Mouse (Mus musculus) lung, adult 2 months (tissue): ENCODE measurements at regions not wholly inside any gene's neighbourhood (a gene's known extent, or its start where the extent isn't known, plus 50 kb on each side); places are given as distances from the start of the nearest gene placed in this dataset.

Source experiments
- CTCF ChIP-seq: fragments of 200-500 bp; IDR thresholded peaks from 2 replicates; pipeline ENCODE4 v1.5.1; 2011; ENCODE audit warnings: mild to moderate bottlenecking, low read length, control low read depth; ENCODE audit not compliant: insufficient read depth
- POLR2A ChIP-seq: fragments of 200-500 bp; IDR thresholded peaks from 2 replicates; pipeline ENCODE4 v1.6.1; 2011; ENCODE audit warnings: low read depth, mild to moderate bottlenecking, control low read depth, low read length, borderline replicate concordance; ENCODE audit errors: extremely low read depth

DNA sequence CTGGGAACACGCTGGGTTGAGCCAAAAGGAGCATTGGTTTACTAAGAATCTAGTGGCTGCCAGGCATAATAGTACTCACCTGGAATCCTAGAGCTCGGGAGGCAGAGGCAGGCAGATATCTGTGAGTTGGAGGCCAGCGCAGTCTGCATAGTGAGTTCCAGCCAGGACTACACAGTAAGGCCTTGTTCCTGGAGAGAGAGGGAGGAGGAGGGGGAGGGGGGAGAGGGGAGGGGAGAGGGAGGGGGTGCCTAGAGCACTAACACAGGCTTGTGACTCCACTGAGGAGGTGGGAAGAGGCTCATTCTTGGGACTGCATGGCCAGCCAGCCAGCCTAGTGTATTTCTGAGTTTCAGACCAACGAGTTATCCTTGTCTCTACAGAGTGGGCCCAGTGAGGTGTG is 131.1 kb downstream of the Rybp start:
- no peak for TF ChIP-seq CTCF
- no peak for TF ChIP-seq POLR2A
